Mouse (Mus musculus) adrenal gland, adult (tissue): ENCODE measurements at regions not wholly inside any gene's neighbourhood (a gene's known extent, or its start where the extent isn't known, plus 50 kb on each side); places are given as distances from the start of the nearest gene placed in this dataset.
A peak's percentile ranks its signal among the peaks of the same experiment; 100 is the strongest.

ENCODE experiments used
- DNase-seq, 2 experiments: peaks; one replicate each; pipeline ENCODE4 v3.0.0; 2022 to 2023; ENCODE audit warnings: low spot score in 1 of 2; ENCODE audit not compliant: inconsistent age in 2 of 2

DNA sequence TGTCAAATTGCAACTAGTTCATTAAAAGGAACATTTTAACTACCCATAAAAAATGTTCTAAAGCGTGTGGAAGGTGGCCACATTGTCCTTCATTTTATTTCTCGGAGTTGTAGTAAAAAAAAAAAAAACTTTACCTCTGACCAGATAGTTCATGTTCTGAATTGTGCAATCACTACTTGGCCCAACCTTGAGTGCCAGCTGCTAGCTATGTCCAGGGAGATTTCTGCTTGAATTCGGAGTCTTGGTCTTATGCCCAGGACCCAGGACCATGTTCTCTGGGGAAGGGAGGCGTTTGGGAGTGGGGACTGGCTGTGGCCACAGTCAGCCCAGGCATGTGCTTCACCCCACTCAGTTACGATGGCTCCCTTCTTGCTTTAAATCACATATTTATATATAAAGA is 54.9 kb upstream of the Atp1b3 start:
- peak; percentile 25 to 77 for DNase-seq

DNA sequence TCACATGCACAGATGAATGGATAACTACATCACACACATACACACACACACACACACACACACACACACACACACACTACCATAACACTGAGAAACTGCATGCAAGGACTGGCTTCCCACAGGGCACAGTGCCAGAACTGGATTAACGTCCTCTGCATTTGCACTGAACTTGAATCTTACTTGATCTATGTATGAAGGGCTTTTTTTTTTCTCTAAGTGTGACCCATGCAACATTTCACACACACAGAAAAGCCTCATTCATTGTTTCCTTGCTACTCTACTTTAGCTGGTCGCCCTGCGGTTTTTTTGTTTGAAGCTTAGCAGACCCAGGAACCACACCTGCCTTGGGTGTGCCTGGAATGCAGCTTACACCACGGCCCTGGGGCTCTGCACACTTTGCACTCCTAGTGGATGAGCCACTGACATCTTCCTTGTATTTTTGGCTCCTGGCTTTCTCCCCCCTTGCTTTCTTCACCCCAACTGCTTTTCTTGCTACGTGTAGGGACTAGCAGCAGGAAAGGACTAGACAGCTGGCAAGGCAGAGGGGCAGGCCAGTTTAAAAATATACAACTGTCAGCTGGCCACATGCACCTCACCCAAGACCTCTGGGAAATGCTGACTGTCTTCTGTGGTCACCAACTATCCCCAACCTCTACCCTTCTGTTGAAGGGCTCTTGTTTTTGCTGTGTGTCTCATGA is 51.8 kb upstream of the Atp1b3 start:
- DNase-seq = no peak
